Mouse (Mus musculus): ENCODE measurements around the gene Umod. TPM values are rescaled to one million over a fixed set of nuclear protein-coding genes. Genes with fewer than 3 reads are reported as not detected.

Umod gene
- total and polyA plus RNA-seq, 3 experiments, result not detected

GRCm38 (mm10) chr7:119511143-119511542, 32.1 kb upstream of the Umod start:
- no peak for DNase-seq (ENCODE audit: extremely low read depth)
- no peaks in the 10 kb centered on the region for H3K9me3 ChIP-seq (replicated peaks; ENCODE audit: low read length)
- dilution Hi-C loops (cut with MboI; ENCODE audit: extremely low pct_ligation_motif_present, extremely low pct_unique_long_range_greater_than_20kb, low sequenced_read_pairs) (no loop called here), in situ Hi-C loops (cut with MboI; ENCODE audit: low pct_ligation_motif_present, low pct_unique_long_range_greater_than_20kb, low sequenced_read_pairs) (loop anchor here (10.0 kb wide), 1 partner anchor 496 kb away; no protein-coding TSS in a partner anchor)
- no peak overlapping the region for H3K9ac ChIP-seq (ENCODE audit: insufficient read depth, low read depth)
- H3K4me1 ChIP-seq (ENCODE audit: control insufficient read depth in 1 of 2, insufficient read depth in 2 of 2), result no peaks in the 10 kb centered on the region
- TF ChIP-seq NELFE (IDR thresholded peaks at IDR 0.05; ENCODE audit: low read depth, low read length), result no peak
- H3K27me3 ChIP-seq (replicated peaks), result peaks cover 25% of the 10 kb centered on the region
- H3K27ac ChIP-seq (ENCODE audit: insufficient read depth, low read depth), result no peak overlapping the region
- H3K79me2 ChIP-seq (replicated peaks; ENCODE audit: control insufficient read depth, extremely low read depth, insufficient read depth, poor library complexity, severe bottlenecking), result no peaks in the 10 kb centered on the region
- H3K4me2 ChIP-seq (ENCODE audit: insufficient read depth, low read depth, poor library complexity, severe bottlenecking), result no peak overlapping the region
- no peaks in the 10 kb centered on the region for H3K36me3 ChIP-seq (replicated peaks in 1 of 2; ENCODE audit: control insufficient read depth in 1 of 2, insufficient read depth in 1 of 2, low read length in 1 of 2)
- H3K4me3 ChIP-seq (replicated peaks in 1 of 3; ENCODE audit: low read depth in 2 of 3, low read length in 2 of 3, poor library complexity in 1 of 3), result no peak overlapping the region

GRCm38 (mm10) chr7:119490041-119490780, 11.1 kb upstream of the Umod start:
- no peak overlapping the region for H3K4me2 ChIP-seq (ENCODE audit: insufficient read depth, low read depth, poor library complexity, severe bottlenecking)
- no peaks in the 10 kb centered on the region for H3K36me3 ChIP-seq (replicated peaks in 1 of 2; ENCODE audit: control insufficient read depth in 1 of 2, insufficient read depth in 1 of 2, low read length in 1 of 2)
- TF ChIP-seq IRF4 (IDR thresholded peaks at IDR 0.05; ENCODE audit: low read depth, low read length), result no peak
- no peak for TF ChIP-seq BHLHE40 (IDR thresholded peaks at IDR 0.05; ENCODE audit: low read depth, low read length)
- no peak for TF ChIP-seq PAX5 (IDR thresholded peaks at IDR 0.05; ENCODE audit: low read length)
- no peak for TF ChIP-seq POLR2AphosphoS2 (IDR thresholded peaks at IDR 0.05; ENCODE audit: low read depth, low read length)
- TF ChIP-seq ELF1 (IDR thresholded peaks at IDR 0.05; ENCODE audit: low read depth, low read length), result no peak
- TF ChIP-seq NELFE (IDR thresholded peaks at IDR 0.05; ENCODE audit: low read depth, low read length), result no peak
- TF ChIP-seq CHD1 (IDR thresholded peaks at IDR 0.05; ENCODE audit: low read depth, low read length), result no peak
- peak; percentile 68; the same call in 1 of the 2 replicates for TF ChIP-seq UBTF (IDR thresholded peaks at IDR 0.05; ENCODE audit: low read depth, low read length)
- peak; percentile 75 for TF ChIP-seq TBP (conservative IDR thresholded peaks at IDR 0.05; ENCODE audit: low read depth, low read length)
- TF ChIP-seq ETS1 (conservative IDR thresholded peaks at IDR 0.05; ENCODE audit: low read depth, low read length), result no peak
- no peak for TF ChIP-seq KAT2A (IDR thresholded peaks at IDR 0.05; ENCODE audit: insufficient replicate concordance, low read length)
- no peak for TF ChIP-seq RAD21 (IDR thresholded peaks at IDR 0.05; ENCODE audit: low read depth, low read length)
- TF ChIP-seq CTCF (conservative IDR thresholded peaks at IDR 0.05 in 1 of 2, IDR thresholded peaks at IDR 0.05 in 1 of 2; ENCODE audit: low read depth in 2 of 2, low read length in 2 of 2), result no peak
- TF ChIP-seq NRF1 (IDR thresholded peaks at IDR 0.05; ENCODE audit: low read depth, low read length), result no peak
- no peak for TF ChIP-seq CHD2 (IDR thresholded peaks at IDR 0.05; ENCODE audit: low read length)
- no peak for TF ChIP-seq MAFK (IDR thresholded peaks at IDR 0.05; ENCODE audit: insufficient replicate concordance, low read length)
- no peaks in the 10 kb centered on the region for H3K79me2 ChIP-seq (replicated peaks; ENCODE audit: control insufficient read depth, extremely low read depth, insufficient read depth, poor library complexity, severe bottlenecking)
- in situ Hi-C loops (cut with MboI; ENCODE audit: low pct_ligation_motif_present, low pct_unique_long_range_greater_than_20kb, low sequenced_read_pairs) (no loop called here), dilution Hi-C loops (cut with MboI; ENCODE audit: extremely low pct_ligation_motif_present, extremely low pct_unique_long_range_greater_than_20kb, low sequenced_read_pairs) (no loop called here)
- DNase-seq (ENCODE audit: extremely low read depth), result no peak
- peaks cover 0 to 13% of the 10 kb centered on the region in 2 experiments; a peak in 3 of 4 replicates for H3K4me1 ChIP-seq (ENCODE audit: control insufficient read depth in 1 of 2, insufficient read depth in 2 of 2)
- H3K27ac ChIP-seq (ENCODE audit: insufficient read depth, low read depth), result no peak overlapping the region
- peaks cover 15% of the 10 kb centered on the region for H3K27me3 ChIP-seq (replicated peaks)
- H3K4me3 ChIP-seq (replicated peaks in 1 of 3; ENCODE audit: low read depth in 2 of 3, low read length in 2 of 3, poor library complexity in 1 of 3), result no peak overlapping the region
- H3K9ac ChIP-seq (ENCODE audit: insufficient read depth, low read depth), result no peak overlapping the region
- H3K9me3 ChIP-seq (replicated peaks; ENCODE audit: low read length), result no peaks in the 10 kb centered on the region
